Mouse (Mus musculus) CH12.LX (cell line): ENCODE results near the gene Msx3. TPM values are rescaled to one million over a fixed set of nuclear protein-coding genes. Genes with fewer than 3 reads are reported as not detected.
A peak's percentile ranks its signal among the peaks of the same experiment; 100 is the strongest.

Experiments
- DNase-seq: peaks from one replicate; pipeline ENCODE4 v3.0.0-alpha.2; 2013; ENCODE audit errors: extremely low read depth
- H3K27ac ChIP-seq: 2 replicates; pipeline ENCODE4 v1.5.1; 2012; ENCODE audit warnings: low read depth, mild to moderate bottlenecking, control low read depth, moderate library complexity; ENCODE audit not compliant: insufficient read depth
- H3K27me3 ChIP-seq: replicated peaks from 2 replicates; pipeline ENCODE3; 2012; ENCODE audit warnings: inconsistent platforms
- H3K36me3 ChIP-seq, 2 experiments: replicated peaks in 1 of 2; 2 replicates each; pipeline versions ENCODE3 to v1.6.1; 2012; ENCODE audit warnings: inconsistent platforms in 1 of 2, low read length in 1 of 2, mild to moderate bottlenecking in 1 of 2, mixed read lengths in 1 of 2, moderate library complexity in 1 of 2; ENCODE audit not compliant: control insufficient read depth in 1 of 2, insufficient read depth in 1 of 2
- H3K4me1 ChIP-seq, 2 experiments: 2 replicates each; pipeline ENCODE4 v1.6.1; 2012; ENCODE audit warnings: inconsistent platforms in 1 of 2, moderate library complexity in 1 of 2; ENCODE audit not compliant: insufficient read depth in 2 of 2, control insufficient read depth in 1 of 2
- H3K4me2 ChIP-seq: 2 replicates; pipeline ENCODE4 v1.6.1; 2012; ENCODE audit warnings: low read depth, mild to moderate bottlenecking, control low read depth; ENCODE audit not compliant: poor library complexity, insufficient read depth, severe bottlenecking
- H3K4me3 ChIP-seq, 3 experiments: fragments of 150-350 bp in 1 of 3; sonication (generic) in 1 of 3; replicated peaks in 1 of 3; 2 replicates each; pipeline versions ENCODE3 to v1.5.1; 2011 to 2012; ENCODE audit warnings: low read depth in 2 of 3, low read length in 2 of 3, mild to moderate bottlenecking in 2 of 3, moderate library complexity in 2 of 3, control low read depth in 1 of 3, improper control_type of control experiment in 1 of 3, inconsistent platforms in 1 of 3, mixed read lengths in 1 of 3; ENCODE audit not compliant: poor library complexity in 1 of 3
- H3K79me2 ChIP-seq: replicated peaks from 2 replicates; pipeline ENCODE4 v1.6.1; 2012; ENCODE audit warnings: mild to moderate bottlenecking, moderate library complexity; ENCODE audit not compliant: control insufficient read depth, poor library complexity, insufficient read depth, severe bottlenecking; ENCODE audit errors: extremely low read depth
- H3K9ac ChIP-seq: 2 replicates; pipeline ENCODE4 v1.6.1; 2012; ENCODE audit warnings: low read depth, mild to moderate bottlenecking, control low read depth, moderate library complexity; ENCODE audit not compliant: insufficient read depth
- H3K9me3 ChIP-seq: replicated peaks from 2 replicates; pipeline ENCODE3; 2012; ENCODE audit warnings: low read length, inconsistent platforms, mixed read lengths
- BHLHE40 ChIP-seq: IDR thresholded peaks from 2 replicates; pipeline ENCODE4 v1.6.1; 2011; ENCODE audit warnings: mild to moderate bottlenecking, low read depth, low read length, improper control_type of control experiment
- CHD1 ChIP-seq: IDR thresholded peaks from 2 replicates; pipeline ENCODE4 v1.6.1; 2012; ENCODE audit warnings: low read depth, low read length, improper control_type of control experiment, inconsistent platforms
- CHD2 ChIP-seq: IDR thresholded peaks from 2 replicates; pipeline ENCODE4 v1.6.1; 2011; ENCODE audit warnings: low read length, improper control_type of control experiment
- CTCF ChIP-seq, 2 experiments: IDR thresholded peaks in 1 of 2; conservative IDR thresholded peaks in 1 of 2; 2 replicates each; pipeline ENCODE4 v1.5.1; 2011 to 2012; ENCODE audit warnings: low read depth in 2 of 2, low read length in 2 of 2, improper control_type of control experiment in 1 of 2, inconsistent platforms in 1 of 2, mild to moderate bottlenecking in 1 of 2, moderate library complexity in 1 of 2
- ELF1 ChIP-seq: IDR thresholded peaks from 2 replicates; pipeline ENCODE4 v1.6.1; 2014; ENCODE audit warnings: low read depth, mild to moderate bottlenecking, inconsistent platforms, low read length, improper control_type of control experiment
- EP300 ChIP-seq: IDR thresholded peaks from 2 replicates; pipeline ENCODE4 v1.6.1; 2011; ENCODE audit warnings: low read length, improper control_type of control experiment
- ETS1 ChIP-seq: conservative IDR thresholded peaks from 2 replicates; pipeline ENCODE4 v1.6.1; 2012; ENCODE audit warnings: low read depth, mild to moderate bottlenecking, inconsistent platforms, low read length, improper control_type of control experiment, moderate library complexity
- GABPA ChIP-seq: IDR thresholded peaks from 2 replicates; pipeline ENCODE4 v1.6.1; 2012; ENCODE audit warnings: low read depth, low read length, improper control_type of control experiment, inconsistent platforms; ENCODE audit not compliant: insufficient replicate concordance
- HCFC1 ChIP-seq: IDR thresholded peaks from 2 replicates; pipeline ENCODE4 v1.6.1; 2012; ENCODE audit warnings: low read depth, mild to moderate bottlenecking, inconsistent platforms, low read length, improper control_type of control experiment
- IRF4 ChIP-seq: IDR thresholded peaks from 2 replicates; pipeline ENCODE4 v1.6.1; 2014; ENCODE audit warnings: low read depth, mild to moderate bottlenecking, inconsistent platforms, low read length, improper control_type of control experiment
- JUND ChIP-seq: conservative IDR thresholded peaks from 2 replicates; pipeline ENCODE4 v1.6.1; 2011; ENCODE audit warnings: low read depth, low read length, improper control_type of control experiment
- KAT2A ChIP-seq: IDR thresholded peaks from 2 replicates; pipeline ENCODE4 v1.6.1; 2012; ENCODE audit warnings: low read length, improper control_type of control experiment, inconsistent platforms; ENCODE audit not compliant: insufficient replicate concordance
- MAFK ChIP-seq: IDR thresholded peaks from 2 replicates; pipeline ENCODE4 v1.6.1; 2011; ENCODE audit warnings: low read length, improper control_type of control experiment; ENCODE audit not compliant: insufficient replicate concordance
- MAX ChIP-seq: IDR thresholded peaks from 2 replicates; pipeline ENCODE4 v1.6.1; 2011; ENCODE audit warnings: low read length, improper control_type of control experiment
- MXI1 ChIP-seq: IDR thresholded peaks from 2 replicates; pipeline ENCODE4 v1.6.1; 2011; ENCODE audit warnings: mild to moderate bottlenecking, low read depth, low read length, improper control_type of control experiment
- MYC ChIP-seq: IDR thresholded peaks from 2 replicates; pipeline ENCODE4 v1.6.1; 2011; ENCODE audit warnings: low read depth, mild to moderate bottlenecking, improper control_type of control experiment, low read length
- NRF1 ChIP-seq: IDR thresholded peaks from 2 replicates; pipeline ENCODE4 v1.6.1; 2014; ENCODE audit warnings: low read depth, mild to moderate bottlenecking, inconsistent platforms, low read length, improper control_type of control experiment, moderate library complexity
- PAX5 ChIP-seq: IDR thresholded peaks from 2 replicates; pipeline ENCODE4 v1.6.1; 2012; ENCODE audit warnings: low read length, inconsistent platforms, mixed read lengths
- POLR2AphosphoS2 ChIP-seq: IDR thresholded peaks from 2 replicates; pipeline ENCODE4 v1.6.1; 2011; ENCODE audit warnings: low read depth, low read length, improper control_type of control experiment
- RCOR1 ChIP-seq: conservative IDR thresholded peaks from 2 replicates; pipeline ENCODE4 v1.6.1; 2012; ENCODE audit warnings: low read depth, mild to moderate bottlenecking, inconsistent platforms, low read length, improper control_type of control experiment
- SIN3A ChIP-seq: IDR thresholded peaks from 2 replicates; pipeline ENCODE4 v1.6.1; 2012; ENCODE audit warnings: low read length, improper control_type of control experiment, inconsistent platforms
- TCF12 ChIP-seq: IDR thresholded peaks from 2 replicates; pipeline ENCODE4 v1.6.1; 2014; ENCODE audit warnings: low read depth, mild to moderate bottlenecking, inconsistent platforms, low read length, improper control_type of control experiment
- UBTF ChIP-seq: IDR thresholded peaks from 2 replicates; pipeline ENCODE4 v1.6.1; 2012; ENCODE audit warnings: low read depth, mild to moderate bottlenecking, inconsistent platforms, low read length, improper control_type of control experiment, moderate library complexity
- USF1 ChIP-seq: IDR thresholded peaks from 2 replicates; pipeline ENCODE4 v1.6.1; 2014; ENCODE audit warnings: low read depth, mild to moderate bottlenecking, inconsistent platforms, low read length, improper control_type of control experiment
- ZC3H11A ChIP-seq: IDR thresholded peaks from 2 replicates; pipeline ENCODE4 v1.6.1; 2012; ENCODE audit warnings: low read depth, mild to moderate bottlenecking, inconsistent platforms, low read length, improper control_type of control experiment
- ZNF384 ChIP-seq: IDR thresholded peaks from 2 replicates; pipeline ENCODE4 v1.6.1; 2012; ENCODE audit warnings: low read depth, low read length, improper control_type of control experiment, inconsistent platforms
- dilution Hi-C: fragments of 300-500 bp; cut with MboI; formaldehyde crosslinking; loops from 2 replicates; pipeline ENCODE4 v1.14.3; 2020; ENCODE audit warnings: low sequenced_read_pairs; ENCODE audit not compliant: extremely low pct_unique_long_range_greater_than_20kb, extremely low pct_ligation_motif_present
- in situ Hi-C: fragments of 300-500 bp; cut with MboI; formaldehyde crosslinking; loops from 3 replicates; pipeline ENCODE4 v1.14.3; 2019; ENCODE audit warnings: low sequenced_read_pairs, low pct_ligation_motif_present, low pct_unique_long_range_greater_than_20kb, mixed read lengths
- polyA plus RNA-seq: library from polyadenylated mRNA; unstranded; fragments of >175 nt; gene quantifications from 2 replicates; pipeline ENCODE4 v1.2.1, GENCODE M21; 2012; ENCODE audit warnings: low read depth; ENCODE audit not compliant: insufficient read length
- total RNA-seq, 2 experiments: library from RNA; depleted of rRNA; stranded (reverse); fragments of 300-350 nt in 1 of 2; fragments of >200 nt in 1 of 2; gene quantifications; 2 replicates each; pipeline ENCODE4 v1.2.3; 2012 to 2014

The Msx3 gene
- total and polyA plus RNA-seq, 3 experiments = not detected

GRCm38 (mm10) chr7:140049115-140049689 is 313 bp upstream of the Msx3 start:
- Histone ChIP-seq H3K4me2 (peak overlapping the region; percentile 52), H3K4me1 (peaks cover 0 to 3% of the 10 kb centered on the region in 2 experiments; a peak in 1 of 4 replicates)
- TF ChIP-seq USF1 (no peak), BHLHE40 (peak; percentile 60), MYC (peak; percentile 38; the same call in 1 of the 2 replicates), ELF1 (no peak), NRF1 (peak; percentile 14; the same call in 1 of the 2 replicates), MXI1 (no peak; the same call in 1 of the 2 replicates), MAX (peak; percentile 63; the same call in 1 of the 2 replicates), PAX5 (no peak), IRF4 (no peak), EP300 (no peak), CTCF (conservative IDR thresholded peaks at IDR 0.05 in 1 of 2, IDR thresholded peaks at IDR 0.05 in 1 of 2; ENCODE audit: low read depth in 2 of 2, low read length in 2 of 2) (no peak), GABPA (no peak), HCFC1 (no peak), CHD2 (no peak), MAFK (no peak), UBTF (no peak), SIN3A (no peak), POLR2AphosphoS2 (no peak), ETS1 (no peak)
- TF ChIP-seq, all 38 proteins: peak for 4
- H3K79me2 ChIP-seq = no peaks in the 10 kb centered on the region
- in situ Hi-C loops = no loop called here
- peaks cover 36% of the 10 kb centered on the region for H3K27me3 ChIP-seq
- H3K9ac ChIP-seq = peak overlapping the region; percentile 10; the same call in 1 of the 2 replicates
- H3K4me3 ChIP-seq = peak overlapping the region; percentile 19 to 53 (median 44)
- peaks cover 12% of the 10 kb centered on the region for H3K9me3 ChIP-seq
- H3K36me3 ChIP-seq = no peaks in the 10 kb centered on the region
- dilution Hi-C loops = no loop called here
- DNase-seq = no peak
- H3K27ac ChIP-seq = no peak overlapping the region

- Histone ChIP-seq H3K9ac (no peak overlapping the region), H3K79me2 (no peaks in the 10 kb centered on the region), H3K27ac (no peak overlapping the region), H3K4me2 (no peak overlapping the region), H3K36me3 (no peaks in the 10 kb centered on the region), H3K27me3 (peaks cover 30% of the 10 kb centered on the region), H3K4me1 (peaks cover 0 to 3% of the 10 kb centered on the region in 2 experiments; a peak in 1 of 4 replicates), H3K4me3 (no peak overlapping the region), H3K9me3 (peaks cover 12% of the 10 kb centered on the region)
- in situ Hi-C loops (no loop called here), dilution Hi-C loops (no loop called here)
- no peak for DNase-seq
- TF ChIP-seq TCF12 = no peak
- TF ChIP-seq PAX5 = no peak
- no peak for TF ChIP-seq CHD1
- no peak for TF ChIP-seq IRF4
- TF ChIP-seq MAX = no peak
- no peak for TF ChIP-seq ZC3H11A
- TF ChIP-seq MYC = no peak
- no peak for TF ChIP-seq JUND
- no peak for TF ChIP-seq KAT2A
- no peak for TF ChIP-seq ZNF384
- TF ChIP-seq USF1 = no peak
- no peak for TF ChIP-seq RCOR1
Observed at GRCm38 (mm10) chr7:140047811-140048311, 1.0 kb downstream of the Msx3 start.
